Mouse (Mus musculus): Measurements from ENCODE around the gene Tom1l2. TPM values are rescaled to one million over a fixed set of nuclear protein-coding genes. Genes with fewer than 3 reads are reported as not detected.

Tom1l2 gene
- polyA plus RNA-seq, 1 experiment from 2014 or later, result 40.0 TPM

DNA sequence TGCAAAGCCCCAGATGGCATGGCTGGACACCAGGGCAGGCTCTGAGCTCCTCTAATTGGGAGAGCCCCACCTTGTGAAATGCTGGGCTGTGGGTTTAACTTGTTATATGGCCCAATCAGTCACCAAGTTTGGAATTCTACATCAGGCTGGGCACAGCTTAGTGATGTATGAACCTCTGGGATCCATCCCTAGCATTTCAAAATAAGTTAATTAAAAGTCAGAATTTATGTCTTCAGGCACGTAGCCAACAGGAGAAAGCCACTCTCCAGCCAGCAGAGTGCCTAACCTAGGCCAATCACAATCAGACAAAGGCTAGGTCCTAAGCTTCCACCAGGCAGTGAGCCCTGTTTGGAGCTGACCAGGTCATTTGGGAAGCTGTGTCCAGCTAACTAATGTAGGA lies 136.0 kb downstream of the Tom1l2 start:
- no peaks in the 10 kb centered on the region for H3K27me3 ChIP-seq (ENCODE audit: control insufficient read depth, insufficient read depth, low read length)
- no peak overlapping the region for H3K27ac ChIP-seq (ENCODE audit: low read length)
- no peak overlapping the region for H3K4me3 ChIP-seq (ENCODE audit: low read length)
- ATAC-seq (replicated peaks; ENCODE audit: extremely low read depth, insufficient read depth, low FRiP score), result no peak
- peaks cover 30% of the 10 kb centered on the region for H3K4me1 ChIP-seq (ENCODE audit: control insufficient read depth, insufficient read depth, low read length)
- no peaks in the 10 kb centered on the region for H3K36me3 ChIP-seq (ENCODE audit: control insufficient read depth, insufficient read depth)
- WGBS, result 89% methylated on average over 1 of the region's 1 CpGs
- H3K9me3 ChIP-seq (replicated peaks; ENCODE audit: control insufficient read depth, low read length), result no peaks in the 10 kb centered on the region
- no peak overlapping the region for H3K9ac ChIP-seq (ENCODE audit: low read length)
- H3K4me2 ChIP-seq (ENCODE audit: low read depth, low read length), result no peak overlapping the region

DNA sequence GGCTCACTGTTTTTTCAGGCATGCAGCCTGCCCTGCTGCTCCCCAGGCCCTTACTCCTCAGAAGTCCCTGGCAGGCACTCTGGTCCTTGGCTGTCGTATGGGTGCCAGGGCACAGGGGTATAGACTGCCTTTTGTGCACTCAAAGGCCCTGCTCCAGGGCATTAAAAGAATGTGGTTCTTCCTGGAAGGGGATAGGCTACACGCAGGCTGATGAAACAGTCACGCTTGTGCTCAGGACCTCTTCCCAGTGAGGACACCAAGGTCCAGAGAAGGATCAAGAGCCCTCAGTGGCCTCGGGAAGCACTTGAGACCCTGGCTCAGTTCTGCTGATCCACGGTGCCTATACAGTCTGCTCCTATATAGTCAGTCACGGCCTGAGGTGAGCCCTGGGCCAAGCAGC lies 139.4 kb downstream of the Tom1l2 start:
- Histone ChIP-seq H3K9ac (ENCODE audit: low read length) (no peak overlapping the region; the same call in 1 of the 2 replicates), H3K36me3 (ENCODE audit: control insufficient read depth, insufficient read depth) (no peaks in the 10 kb centered on the region), H3K27me3 (ENCODE audit: control insufficient read depth, insufficient read depth, low read length) (no peaks in the 10 kb centered on the region), H3K9me3 (replicated peaks; ENCODE audit: control insufficient read depth, low read length) (no peaks in the 10 kb centered on the region), H3K4me1 (ENCODE audit: control insufficient read depth, insufficient read depth, low read length) (peaks cover 43% of the 10 kb centered on the region), H3K27ac (ENCODE audit: low read length) (no peak overlapping the region), H3K4me3 (ENCODE audit: low read length) (no peak overlapping the region), H3K4me2 (ENCODE audit: low read depth, low read length) (no peak overlapping the region)
- no peak for ATAC-seq (replicated peaks; ENCODE audit: extremely low read depth, insufficient read depth, low FRiP score)
- WGBS, result 66% methylated on average over 6 of the region's 6 CpGs

DNA sequence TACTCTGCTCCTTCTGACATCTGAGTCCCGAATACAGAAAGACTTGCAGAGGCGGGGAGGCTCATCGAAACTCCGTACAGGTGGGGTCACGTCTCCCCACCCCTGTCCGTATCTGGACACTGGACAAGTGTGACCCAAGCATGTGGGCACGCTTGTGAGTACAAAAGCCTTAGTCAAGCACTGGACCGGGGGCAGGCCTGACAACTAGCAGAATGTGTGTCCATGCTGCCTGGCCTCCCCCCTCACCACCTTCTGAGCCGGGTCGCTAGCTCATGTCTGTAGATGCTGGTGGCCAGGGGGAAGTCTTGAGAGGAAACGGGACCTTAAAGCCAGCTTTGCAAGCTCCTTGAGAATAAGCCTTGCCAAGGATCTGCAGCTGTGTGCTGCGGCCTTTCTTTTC lies 140.9 kb downstream of the Tom1l2 start:
- H3K9me3 ChIP-seq (replicated peaks; ENCODE audit: control insufficient read depth, low read length), result no peaks in the 10 kb centered on the region
- no peak overlapping the region for H3K4me2 ChIP-seq (ENCODE audit: low read depth, low read length)
- 71% methylated on average over 12 of the region's 12 CpGs for WGBS
- peaks cover 51% of the 10 kb centered on the region for H3K4me1 ChIP-seq (ENCODE audit: control insufficient read depth, insufficient read depth, low read length)
- no peak overlapping the region for H3K4me3 ChIP-seq (ENCODE audit: low read length)
- ATAC-seq (replicated peaks; ENCODE audit: extremely low read depth, insufficient read depth, low FRiP score), result no peak
- no peak overlapping the region for H3K9ac ChIP-seq (ENCODE audit: low read length)
- H3K27me3 ChIP-seq (ENCODE audit: control insufficient read depth, insufficient read depth, low read length), result no peaks in the 10 kb centered on the region
- H3K27ac ChIP-seq (ENCODE audit: low read length), result no peak overlapping the region
- peaks cover 2% of the 10 kb centered on the region; the same call in 1 of the 2 replicates for H3K36me3 ChIP-seq (ENCODE audit: control insufficient read depth, insufficient read depth)

DNA sequence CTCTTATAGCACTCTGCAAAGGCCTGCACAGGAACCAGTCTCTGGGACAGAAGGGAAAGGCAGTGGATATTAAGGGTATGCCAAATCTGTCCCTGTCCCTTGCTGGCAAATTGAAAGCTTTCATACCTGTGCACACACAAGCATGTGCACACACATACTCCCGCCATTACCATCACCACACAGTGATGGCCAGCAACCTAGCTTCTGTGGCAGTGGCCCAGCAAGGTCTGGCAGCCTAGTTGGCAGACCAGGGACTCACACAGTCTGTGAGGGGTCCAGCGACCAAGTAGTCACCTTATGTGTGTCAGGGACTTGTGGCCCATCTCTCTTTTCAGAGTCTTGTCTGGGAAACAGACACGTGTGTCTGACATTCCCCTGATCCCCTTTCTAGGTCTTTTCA lies 141.6 kb downstream of the Tom1l2 start:
- no peak overlapping the region for H3K4me3 ChIP-seq (ENCODE audit: low read length)
- H3K36me3 ChIP-seq (ENCODE audit: control insufficient read depth, insufficient read depth), result peaks cover 5% of the 10 kb centered on the region; the same call in 1 of the 2 replicates
- WGBS, result 63% methylated on average over 3 of the region's 3 CpGs
- ATAC-seq (replicated peaks; ENCODE audit: extremely low read depth, insufficient read depth, low FRiP score), result no peak
- peaks cover 51% of the 10 kb centered on the region for H3K4me1 ChIP-seq (ENCODE audit: control insufficient read depth, insufficient read depth, low read length)
- no peaks in the 10 kb centered on the region for H3K9me3 ChIP-seq (replicated peaks; ENCODE audit: control insufficient read depth, low read length)
- H3K4me2 ChIP-seq (ENCODE audit: low read depth, low read length), result no peak overlapping the region; the same call in 1 of the 2 replicates
- no peaks in the 10 kb centered on the region for H3K27me3 ChIP-seq (ENCODE audit: control insufficient read depth, insufficient read depth, low read length)
- peak overlapping the region; percentile 67 for H3K9ac ChIP-seq (ENCODE audit: low read length)
- peak overlapping the region; percentile 91 for H3K27ac ChIP-seq (ENCODE audit: low read length)

DNA sequence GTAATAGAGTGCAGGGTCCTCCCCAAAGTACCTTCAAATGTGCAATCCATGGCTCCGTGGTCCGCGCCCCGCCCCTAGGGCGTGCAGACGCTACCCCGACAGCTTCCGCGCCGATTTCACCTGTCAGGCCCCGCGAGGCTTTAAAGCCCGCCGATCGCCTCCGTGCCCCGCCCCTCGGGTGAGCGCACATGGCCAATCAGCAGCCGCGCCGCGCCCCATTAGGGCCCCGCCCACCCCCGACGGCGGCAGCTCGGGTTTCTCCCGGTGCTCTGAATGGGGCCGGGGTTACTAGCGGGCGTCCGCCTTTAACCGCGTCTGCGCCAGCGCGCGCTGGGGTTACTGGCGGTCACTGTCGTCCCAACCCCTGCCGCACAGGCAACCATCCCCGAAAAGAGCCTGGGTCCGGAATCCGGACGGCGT lies 142.4 kb downstream of the Tom1l2 start:
- H3K4me1 ChIP-seq (ENCODE audit: control insufficient read depth, insufficient read depth, low read length), result peaks cover 48% of the 10 kb centered on the region
- ATAC-seq (replicated peaks; ENCODE audit: extremely low read depth, insufficient read depth, low FRiP score), result peak; percentile 91
- no peaks in the 10 kb centered on the region for H3K9me3 ChIP-seq (replicated peaks; ENCODE audit: control insufficient read depth, low read length)
- H3K27ac ChIP-seq (ENCODE audit: low read length), result peak overlapping the region; percentile 91
- H3K27me3 ChIP-seq (ENCODE audit: control insufficient read depth, insufficient read depth, low read length), result no peaks in the 10 kb centered on the region
- H3K9ac ChIP-seq (ENCODE audit: low read length), result peak overlapping the region; percentile 70
- H3K4me3 ChIP-seq (ENCODE audit: low read length), result peak overlapping the region; percentile 53
- H3K36me3 ChIP-seq (ENCODE audit: control insufficient read depth, insufficient read depth), result peaks cover 8% of the 10 kb centered on the region; the same call in 1 of the 2 replicates
- peak overlapping the region; percentile 82 for H3K4me2 ChIP-seq (ENCODE audit: low read depth, low read length)
- under 1% methylated on average over 47 of the region's 47 CpGs for WGBS

DNA sequence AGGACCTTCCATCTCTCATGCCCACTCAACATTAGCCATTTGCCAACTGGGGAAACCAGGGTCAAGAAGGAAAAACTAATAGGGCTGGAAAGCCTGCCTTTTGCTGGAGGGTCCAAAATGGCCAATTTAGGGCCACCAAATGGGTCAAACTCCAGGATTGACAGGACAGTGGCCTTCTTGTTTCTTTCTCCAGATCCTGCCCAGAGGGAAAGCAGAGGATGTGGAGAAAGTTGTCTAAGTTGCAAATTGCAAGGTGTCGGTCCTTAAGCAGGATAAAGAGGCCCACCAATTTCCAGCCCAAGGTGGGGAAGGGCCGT lies 142.8 kb downstream of the Tom1l2 start:
- WGBS, result 2% methylated on average over 2 of the region's 2 CpGs
- ATAC-seq (replicated peaks; ENCODE audit: extremely low read depth, insufficient read depth, low FRiP score), result no peak
- Histone ChIP-seq H3K4me1 (ENCODE audit: control insufficient read depth, insufficient read depth, low read length) (peaks cover 48% of the 10 kb centered on the region), H3K36me3 (ENCODE audit: control insufficient read depth, insufficient read depth) (peaks cover 12% of the 10 kb centered on the region; the same call in 1 of the 2 replicates), H3K27me3 (ENCODE audit: control insufficient read depth, insufficient read depth, low read length) (no peaks in the 10 kb centered on the region), H3K27ac (ENCODE audit: low read length) (peak overlapping the region; percentile 91), H3K4me2 (ENCODE audit: low read depth, low read length) (peak overlapping the region; percentile 82), H3K4me3 (ENCODE audit: low read length) (peak overlapping the region; percentile 53), H3K9ac (ENCODE audit: low read length) (peak overlapping the region; percentile 70), H3K9me3 (replicated peaks; ENCODE audit: control insufficient read depth, low read length) (no peaks in the 10 kb centered on the region)

DNA sequence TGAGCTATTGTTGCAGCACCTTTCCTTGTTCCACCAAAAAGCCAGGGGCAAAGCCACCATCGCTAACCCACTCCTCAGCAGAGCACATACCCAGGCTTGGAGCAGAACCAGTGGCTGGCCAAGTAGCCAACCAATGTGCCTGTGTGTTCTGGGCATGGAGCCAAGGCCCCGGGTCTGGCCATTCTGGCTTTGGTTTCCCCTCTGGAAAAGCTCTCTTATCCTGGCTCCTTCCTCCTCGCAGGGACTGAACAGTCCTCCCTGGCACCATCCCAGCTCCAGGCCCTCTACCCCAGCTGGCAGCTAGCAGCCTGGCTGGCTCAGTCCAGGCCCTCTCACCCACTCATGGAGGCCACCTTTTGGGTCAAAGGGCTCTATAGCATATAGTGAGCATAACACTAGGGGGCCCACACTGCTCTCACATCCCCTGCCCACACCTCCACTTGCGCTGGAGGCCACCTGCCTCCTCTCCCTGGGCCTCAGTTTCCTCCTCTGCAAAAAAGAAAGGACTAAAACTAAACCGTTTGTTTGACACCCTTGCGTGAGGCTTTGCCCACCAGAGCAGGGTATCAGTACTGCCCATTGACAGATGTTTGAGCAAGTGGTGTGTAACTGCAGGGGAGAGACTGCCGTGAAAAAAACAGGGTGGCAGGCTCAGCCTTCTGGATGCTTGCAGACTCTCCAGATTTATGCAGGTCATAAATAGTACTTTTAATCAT lies 143.3 kb downstream of the Tom1l2 start:
- H3K27me3 ChIP-seq (ENCODE audit: control insufficient read depth, insufficient read depth, low read length), result no peaks in the 10 kb centered on the region
- H3K4me1 ChIP-seq (ENCODE audit: control insufficient read depth, insufficient read depth, low read length), result peaks cover 48% of the 10 kb centered on the region

DNA sequence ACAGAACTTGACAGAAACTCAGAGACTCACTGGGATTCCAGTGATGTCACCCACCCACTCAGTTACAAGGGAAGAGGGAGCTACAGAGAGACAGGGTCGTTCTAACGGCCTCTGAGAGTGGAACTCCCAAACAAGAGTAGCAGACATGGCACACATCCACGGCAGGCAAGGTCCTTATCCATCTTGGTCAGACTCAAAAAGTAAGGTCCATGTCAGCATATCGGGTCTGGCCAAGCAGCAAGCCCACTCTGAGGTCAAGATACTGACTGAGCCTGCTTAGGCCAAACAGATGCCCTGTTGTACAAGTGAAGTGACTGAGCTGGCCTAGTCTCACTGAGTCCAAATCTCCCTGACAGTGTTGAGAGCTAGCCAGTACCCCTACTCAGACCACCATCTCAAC lies 144.0 kb downstream of the Tom1l2 start:
- H3K9ac ChIP-seq (ENCODE audit: low read length), result peak overlapping the region; percentile 70
- H3K27ac ChIP-seq (ENCODE audit: low read length), result peak overlapping the region; percentile 91
- H3K9me3 ChIP-seq (replicated peaks; ENCODE audit: control insufficient read depth, low read length), result no peaks in the 10 kb centered on the region
- peak overlapping the region; percentile 82 for H3K4me2 ChIP-seq (ENCODE audit: low read depth, low read length)
- peak overlapping the region; percentile 53 for H3K4me3 ChIP-seq (ENCODE audit: low read length)
- H3K27me3 ChIP-seq (ENCODE audit: control insufficient read depth, insufficient read depth, low read length), result no peaks in the 10 kb centered on the region
- no peak for ATAC-seq (replicated peaks; ENCODE audit: extremely low read depth, insufficient read depth, low FRiP score)
- peaks cover 23% of the 10 kb centered on the region for H3K36me3 ChIP-seq (ENCODE audit: control insufficient read depth, insufficient read depth)
- 22% methylated on average over 4 of the region's 4 CpGs for WGBS
- H3K4me1 ChIP-seq (ENCODE audit: control insufficient read depth, insufficient read depth, low read length), result peaks cover 48% of the 10 kb centered on the region

More for the DNA sequence above, 143.3 kb downstream of the Tom1l2 start:
- WGBS, result 23% methylated on average over 7 of the region's 7 CpGs
- Histone ChIP-seq H3K9me3 (replicated peaks; ENCODE audit: control insufficient read depth, low read length) (no peaks in the 10 kb centered on the region), H3K9ac (ENCODE audit: low read length) (peak overlapping the region; percentile 70), H3K27ac (ENCODE audit: low read length) (peak overlapping the region; percentile 91), H3K36me3 (ENCODE audit: control insufficient read depth, insufficient read depth) (peaks cover 16% of the 10 kb centered on the region), H3K4me3 (ENCODE audit: low read length) (peak overlapping the region; percentile 53), H3K4me2 (ENCODE audit: low read depth, low read length) (peak overlapping the region; percentile 82)
- peak; percentile 67 for ATAC-seq (replicated peaks; ENCODE audit: extremely low read depth, insufficient read depth, low FRiP score)

DNA sequence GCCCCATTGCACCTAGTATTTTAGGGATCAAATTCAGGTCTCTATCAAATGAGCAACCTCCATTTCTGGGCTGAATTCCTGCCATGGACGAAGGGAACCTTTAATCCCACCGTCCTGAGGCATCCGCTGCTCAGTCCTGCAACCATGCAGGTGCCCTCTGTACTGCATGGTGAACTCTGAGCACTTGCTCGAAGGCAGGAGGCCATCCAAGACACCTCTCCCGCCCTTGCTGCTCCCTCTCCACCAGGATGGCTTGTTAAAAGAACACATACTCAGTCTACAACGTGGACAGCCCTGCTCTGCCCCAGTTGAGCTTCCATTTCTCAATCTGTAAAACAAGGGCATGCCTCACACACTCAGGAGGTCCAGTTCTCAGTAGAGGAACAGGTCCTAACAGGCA lies 144.5 kb downstream of the Tom1l2 start:
- 61% methylated on average over 6 of the region's 6 CpGs for WGBS

More for the DNA sequence above, 144.5 kb downstream of the Tom1l2 start:
- H3K9ac ChIP-seq (ENCODE audit: low read length), result peak overlapping the region; percentile 70
- peaks cover 27% of the 10 kb centered on the region for H3K36me3 ChIP-seq (ENCODE audit: control insufficient read depth, insufficient read depth)
- H3K4me3 ChIP-seq (ENCODE audit: low read length), result peak overlapping the region; percentile 53
- peak overlapping the region; percentile 91 for H3K27ac ChIP-seq (ENCODE audit: low read length)
- H3K4me1 ChIP-seq (ENCODE audit: control insufficient read depth, insufficient read depth, low read length), result peaks cover 45% of the 10 kb centered on the region
- peak overlapping the region; percentile 82 for H3K4me2 ChIP-seq (ENCODE audit: low read depth, low read length)
- no peaks in the 10 kb centered on the region for H3K9me3 ChIP-seq (replicated peaks; ENCODE audit: control insufficient read depth, low read length)
- ATAC-seq (replicated peaks; ENCODE audit: extremely low read depth, insufficient read depth, low FRiP score), result no peak
- H3K27me3 ChIP-seq (ENCODE audit: control insufficient read depth, insufficient read depth, low read length), result no peaks in the 10 kb centered on the region
